Mouse (Mus musculus): ENCODE results near the gene Epha8. TPM values are rescaled to one million over a fixed set of nuclear protein-coding genes. Genes with fewer than 3 reads are reported as not detected.

Epha8 gene
- total RNA-seq, 2 experiments from 2014 or later = 3.9 to 6.5 TPM

GRCm38 (mm10) chr4:136916359-136917164 lies 40.1 kb downstream of the Epha8 start:
- DNase-seq (ENCODE audit: low spot score in 2 of 2) = no peak
- intact Hi-C loops (cut with DNase I) = no loop called here

DNA sequence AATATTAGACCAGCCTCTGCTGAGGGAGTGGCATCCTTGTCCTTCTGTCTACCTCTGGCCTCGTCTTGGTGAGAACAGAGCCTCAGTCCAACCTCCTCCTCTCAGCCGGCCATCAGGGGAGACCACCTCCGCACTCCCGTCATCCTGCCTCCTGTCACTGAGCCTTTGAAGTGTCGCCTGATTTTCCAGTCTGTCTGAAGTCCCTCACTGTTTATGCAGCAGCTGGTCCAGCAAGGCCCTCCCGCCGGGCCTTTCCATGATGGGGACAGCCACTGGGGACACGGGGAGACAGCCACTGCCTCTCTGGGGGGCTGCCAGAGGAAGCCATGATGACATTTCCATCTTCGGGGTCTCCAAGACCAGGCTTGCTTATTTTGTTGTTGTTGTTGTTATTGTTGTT lies 43.8 kb downstream of the Epha8 start:
- DNase-seq (ENCODE audit: low spot score in 2 of 2) = no peak

GRCm38 (mm10) chr4:136911804-136912203 lies 44.8 kb downstream of the Epha8 start:
- DNase-seq (ENCODE audit: low spot score in 2 of 2) = peak in 1 of 2 experiments; percentile 54

More for the DNA sequence above, 43.8 kb downstream of the Epha8 start:
- intact Hi-C loops (cut with DNase I) = no loop called here

GRCm38 (mm10) chr4:136911211-136911646 lies 45.4 kb downstream of the Epha8 start:
- intact Hi-C loops (cut with DNase I) = no loop called here
- DNase-seq (ENCODE audit: low spot score in 2 of 2) = no peak

More at GRCm38 (mm10) chr4:136911804-136912203, 44.8 kb downstream of the Epha8 start:
- intact Hi-C loops (cut with DNase I) = no loop called here

DNA sequence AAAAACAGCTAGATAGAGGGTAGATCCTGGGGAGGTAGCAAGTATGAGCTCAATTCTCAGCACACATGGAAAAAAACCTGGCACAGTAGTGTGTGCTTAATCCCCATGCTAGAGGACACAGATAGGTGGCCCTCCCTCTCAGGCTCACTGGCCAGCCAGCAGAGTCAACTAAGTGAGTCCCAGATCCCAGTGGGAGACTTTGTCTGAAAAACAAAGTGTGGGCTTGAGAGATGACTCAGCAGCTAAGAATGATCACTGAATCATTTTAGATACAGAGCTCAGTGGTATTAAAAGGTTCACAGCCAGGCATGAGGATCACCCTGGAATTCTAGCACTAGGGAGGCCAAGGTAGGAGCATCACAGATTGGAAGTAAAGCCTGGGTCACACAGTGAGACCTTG lies 48.8 kb downstream of the Epha8 start:
- intact Hi-C loops (cut with DNase I) = no loop called here
- peak in 1 of 2 experiments; percentile 38 for DNase-seq (ENCODE audit: low spot score in 2 of 2)

GRCm38 (mm10) chr4:136907033-136907432 lies 49.6 kb downstream of the Epha8 start:
- DNase-seq (ENCODE audit: low spot score in 2 of 2) = no peak
- intact Hi-C loops (cut with DNase I) = no loop called here

DNA sequence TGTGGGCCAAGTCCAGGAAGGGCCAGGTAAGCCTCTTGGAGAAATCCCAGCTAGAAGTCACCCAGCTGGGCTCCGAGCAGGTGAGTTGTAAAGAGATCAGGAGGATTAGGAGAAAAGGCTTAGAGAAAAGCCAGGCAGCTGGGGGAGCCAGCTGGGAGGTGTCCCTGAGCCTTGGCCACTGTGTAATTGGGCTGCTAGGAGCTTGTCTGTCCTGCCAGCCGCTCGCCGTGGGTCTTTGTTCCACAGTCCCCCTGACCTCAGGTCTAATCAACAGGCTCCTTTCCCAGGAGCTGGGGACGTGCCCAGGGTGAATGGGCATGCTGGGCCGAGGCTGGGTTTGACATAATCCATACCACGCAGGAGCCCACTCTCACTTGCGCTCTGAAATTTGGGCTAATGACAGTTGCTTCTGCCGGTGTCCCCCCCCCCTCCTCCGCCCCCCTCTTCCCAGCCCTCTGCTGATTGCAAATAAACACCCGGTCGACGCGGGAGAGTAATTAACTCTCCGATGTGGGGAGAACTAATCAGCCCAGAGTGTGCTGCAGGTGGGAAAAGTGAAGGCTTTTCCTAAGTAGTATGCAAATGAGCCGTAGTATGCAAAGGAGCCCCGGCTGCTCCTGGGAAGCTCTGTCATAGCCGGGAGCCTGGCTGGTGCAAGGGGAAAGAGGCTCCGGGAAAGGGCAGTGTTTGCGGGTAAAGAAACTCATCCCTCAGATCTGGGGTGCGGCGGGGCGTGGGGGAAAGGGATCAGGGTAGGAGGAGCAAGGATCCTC lies 51.7 kb downstream of the Epha8 start:
- intact Hi-C loops (cut with DNase I) = no loop called here
- DNase-seq (ENCODE audit: low spot score in 2 of 2) = peak in 1 of 2 experiments; percentile 11

DNA sequence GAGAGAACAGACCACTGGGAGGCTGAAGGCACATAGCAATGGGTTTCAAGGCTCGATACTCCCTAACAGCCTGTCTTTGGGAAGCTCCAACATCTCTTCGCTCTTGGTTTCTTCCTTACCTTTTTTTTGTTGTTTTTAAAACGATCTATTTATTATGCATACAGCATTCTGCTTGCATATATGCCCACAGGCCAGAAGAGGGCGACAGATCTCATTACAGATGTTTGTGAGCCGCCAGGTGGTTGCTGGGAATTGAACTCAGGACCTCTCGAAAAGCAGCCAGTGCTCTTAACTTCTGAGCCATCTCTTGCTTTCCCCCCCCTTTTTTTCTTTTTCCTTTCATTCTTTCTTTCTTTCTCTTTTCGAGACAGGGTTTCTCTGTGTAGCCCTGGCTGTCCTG lies 57.5 kb downstream of the Epha8 start:
- no peak for DNase-seq (ENCODE audit: low spot score in 2 of 2)
- intact Hi-C loops (cut with DNase I) = loop anchor here (10.0 kb wide), 2 partner anchors 406 to 676 kb away; partner anchors contain the start of gene Ldlrad2

DNA sequence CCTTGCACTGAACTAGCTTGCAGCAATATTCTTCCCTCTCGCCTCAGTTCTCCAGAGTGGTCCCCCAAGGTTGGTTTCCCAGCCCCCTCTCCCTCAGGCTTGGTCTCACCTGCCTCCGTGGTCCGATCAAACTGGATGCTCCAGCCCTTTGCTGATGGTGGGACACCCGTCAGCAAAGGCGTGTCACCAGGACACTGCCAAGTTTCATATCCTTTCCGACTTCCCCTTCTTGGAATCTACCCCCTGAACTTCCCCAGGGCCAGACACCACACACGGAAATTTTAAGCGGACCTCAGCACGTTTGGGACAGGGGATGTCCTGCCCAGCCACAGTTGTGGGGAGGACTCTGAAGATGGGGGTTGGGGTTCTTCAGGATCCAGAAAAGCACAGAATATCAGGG lies 58.0 kb downstream of the Epha8 start, which contains the start of gene C1qa:
Gene C1qa, minus strand, starts transcription at position 167 of the 400 bp plus-strand sequence.
- intact Hi-C loops (cut with DNase I) = loop anchor here (10.0 kb wide), 2 partner anchors 406 to 676 kb away; partner anchors contain the start of gene Ldlrad2

DNA sequence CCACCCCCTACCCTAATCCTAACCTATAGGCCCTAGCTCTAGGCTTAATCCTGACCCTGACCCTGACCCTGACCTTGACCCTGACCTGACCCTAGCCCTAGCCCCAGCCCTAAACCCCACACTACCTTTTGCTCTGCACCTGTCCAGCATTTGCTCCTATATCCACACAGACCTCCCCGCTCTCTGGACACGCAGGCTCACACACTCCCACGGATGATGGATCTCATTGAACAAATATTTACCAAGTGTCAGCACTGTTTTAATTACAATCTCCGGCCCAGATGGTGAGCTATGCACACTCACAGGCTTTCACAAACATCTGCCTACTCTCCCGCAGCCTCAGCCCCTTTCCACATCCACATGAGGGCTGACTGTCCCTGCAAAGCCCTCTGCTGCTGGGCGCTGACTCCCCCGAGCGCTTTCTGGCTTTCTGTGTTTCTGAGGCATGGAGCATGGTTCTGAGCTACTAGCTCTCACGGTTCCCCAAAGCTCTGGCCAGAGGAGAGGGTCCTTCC lies 58.5 kb downstream of the Epha8 start:
- intact Hi-C loops (cut with DNase I) = loop anchor here (10.0 kb wide), 2 partner anchors 407 to 677 kb away; partner anchors contain the start of gene Ldlrad2
- DNase-seq (ENCODE audit: low spot score in 2 of 2) = no peak

More for the DNA sequence above, 58.0 kb downstream of the Epha8 start, which contains the start of gene C1qa:
- peak in 1 of 2 experiments; percentile 33 for DNase-seq (ENCODE audit: low spot score in 2 of 2)

DNA sequence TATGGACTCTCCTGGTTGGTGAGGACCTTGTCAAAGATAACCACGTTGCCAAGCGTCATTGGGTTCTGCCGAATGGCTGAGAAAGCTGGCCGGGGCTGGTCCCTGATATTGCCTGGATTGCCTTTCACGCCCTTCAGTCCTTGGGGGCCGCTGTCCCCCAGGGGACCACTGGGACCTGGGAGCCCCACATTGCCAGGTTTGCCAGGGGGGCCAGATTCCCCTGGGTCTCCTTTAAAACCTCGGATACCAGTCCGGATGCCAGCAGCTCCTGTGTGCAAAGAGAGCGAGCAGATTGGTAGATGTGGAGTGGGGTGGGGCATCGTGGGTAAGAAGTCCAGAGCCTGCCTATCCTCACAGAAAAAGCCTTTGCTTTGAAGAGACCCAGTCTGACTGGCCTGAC lies 60.2 kb downstream of the Epha8 start:
- intact Hi-C loops (cut with DNase I) = loop anchor here (10.0 kb wide), 2 partner anchors 408 to 678 kb away; partner anchors contain the start of gene Ldlrad2
- DNase-seq (ENCODE audit: low spot score in 2 of 2) = no peak

GRCm38 (mm10) chr4:136895861-136896260 lies 60.8 kb downstream of the Epha8 start:
- intact Hi-C loops (cut with DNase I) = loop anchor here (10.0 kb wide), 2 partner anchors 409 to 679 kb away; partner anchors contain the start of gene Ldlrad2
- DNase-seq (ENCODE audit: low spot score in 2 of 2) = no peak

DNA sequence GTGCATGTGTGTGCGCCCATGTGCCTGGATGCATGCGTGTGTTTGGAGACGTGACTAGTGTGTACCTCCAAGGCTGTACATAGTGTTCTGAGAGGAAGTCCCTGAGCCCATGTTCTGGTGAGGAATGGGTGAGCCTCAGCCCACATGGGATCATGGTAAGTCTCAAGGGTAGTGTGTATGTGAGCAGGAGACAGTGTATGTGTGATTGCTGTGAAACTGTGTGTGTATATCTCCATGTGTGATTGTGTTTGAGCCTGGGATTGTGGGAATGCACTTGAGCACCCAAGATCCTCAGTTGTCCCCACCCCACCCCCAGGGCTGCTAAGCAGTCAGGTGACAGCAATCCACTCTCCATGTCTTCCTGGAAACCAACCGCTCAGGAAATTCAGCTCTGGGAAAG lies 61.8 kb downstream of the Epha8 start:
- intact Hi-C loops (cut with DNase I) = loop anchor here (1.0 to 10.0 kb wide), 4 partner anchors 86 to 680 kb away; partner anchors contain the start of gene Ldlrad2
- no peak for DNase-seq (ENCODE audit: low spot score in 2 of 2)

DNA sequence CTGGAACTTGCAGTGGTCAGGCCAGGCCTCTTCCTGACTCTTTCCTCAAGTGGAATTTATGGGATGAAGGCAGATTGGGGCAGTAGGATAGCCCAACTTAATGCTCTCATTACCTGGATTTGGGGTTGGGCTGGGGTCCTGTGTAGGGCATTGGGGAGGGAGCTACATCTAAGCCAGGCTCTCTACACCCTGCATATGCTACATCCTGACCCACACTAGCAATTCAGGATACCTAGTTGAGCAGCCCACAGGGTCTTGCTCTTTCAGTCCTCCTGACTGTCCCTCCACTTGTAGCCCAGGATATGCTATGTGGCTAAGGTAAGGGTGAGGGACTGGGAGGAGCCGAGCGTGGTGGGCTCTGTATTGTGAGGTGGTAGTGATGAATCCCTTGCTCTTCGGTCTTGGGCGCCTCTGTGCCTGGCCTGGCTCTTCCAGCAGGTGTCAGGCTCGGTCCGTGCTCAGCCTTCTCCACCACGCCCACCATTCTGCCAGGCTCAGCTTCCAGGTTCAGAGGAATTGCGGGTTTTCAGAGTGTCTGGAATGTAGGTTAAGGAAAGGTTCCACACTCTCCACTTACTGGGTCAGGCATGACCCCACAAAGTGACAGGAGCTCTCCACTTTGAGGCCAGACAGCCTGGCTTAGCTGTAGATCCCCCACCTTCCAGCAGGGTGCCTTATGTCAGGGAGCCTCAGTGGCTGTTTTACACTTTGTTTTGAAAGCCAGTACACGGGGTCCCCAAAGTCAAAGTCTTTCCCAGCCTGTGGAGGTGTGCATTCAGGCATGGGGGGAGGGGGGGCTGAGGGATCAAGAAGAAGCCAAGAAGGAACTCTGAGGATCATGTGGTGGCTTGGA lies 62.7 kb downstream of the Epha8 start:
- peak; percentile 66 to 70 for DNase-seq (ENCODE audit: low spot score in 2 of 2)
- intact Hi-C loops (cut with DNase I) = loop anchor here (1.0 to 10.0 kb wide), 4 partner anchors 87 to 681 kb away; partner anchors contain the start of gene Ldlrad2

- peak in 1 of 2 experiments; percentile 48 for DNase-seq (ENCODE audit: low spot score in 2 of 2)
- intact Hi-C loops (cut with DNase I) = loop anchor here (10.0 kb wide), 2 partner anchors 412 to 682 kb away; partner anchors contain the start of gene Ldlrad2
These were observed 63.8 kb downstream of the Epha8 start, which contains the start of gene C1qc for GRCm38 (mm10) chr4:136892811-136893210. Gene C1qc (minus strand): TSS chr4:136893065.

DNA sequence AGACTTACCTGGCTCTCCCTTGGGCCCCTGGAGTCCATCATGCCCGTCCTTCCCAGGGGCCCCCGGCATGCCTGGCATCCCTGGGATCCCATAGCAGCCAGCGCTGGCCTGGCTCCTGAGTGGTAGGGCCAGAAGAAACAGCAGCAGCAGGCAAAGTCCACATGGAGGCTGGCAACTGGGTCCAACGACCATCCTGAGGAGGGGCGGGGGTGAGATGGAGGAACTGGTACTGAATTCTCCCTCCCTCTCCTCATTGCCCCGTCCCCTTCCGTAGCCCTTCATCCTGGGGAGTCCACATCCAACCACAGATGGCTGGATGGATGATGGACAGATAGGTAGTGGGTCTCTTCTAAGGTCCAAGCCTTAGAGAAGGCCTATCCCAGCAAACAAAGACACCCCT lies 64.2 kb downstream of the Epha8 start:
- DNase-seq (ENCODE audit: low spot score in 2 of 2) = no peak
- intact Hi-C loops (cut with DNase I) = loop anchor here (10.0 kb wide), 2 partner anchors 412 to 682 kb away; partner anchors contain the start of gene Ldlrad2

DNA sequence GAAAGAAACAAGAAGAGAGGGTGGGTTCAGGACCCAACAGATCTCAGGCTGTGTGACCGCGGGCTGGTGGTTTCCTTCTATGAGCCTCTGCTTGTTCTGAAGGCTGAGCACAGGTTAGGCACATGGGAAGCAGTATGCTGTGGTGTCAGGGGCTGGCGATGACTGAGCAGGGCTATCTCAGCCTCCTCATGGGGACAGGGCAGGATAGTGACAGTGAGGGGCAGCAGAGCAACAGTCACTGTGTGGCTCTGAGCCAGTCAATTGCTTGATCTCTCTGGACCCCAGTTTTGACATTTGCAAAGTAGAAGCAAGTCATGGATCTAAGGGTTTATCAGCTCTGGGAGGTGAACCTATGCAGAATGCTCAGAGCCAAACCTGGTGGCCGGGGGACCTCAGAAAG lies 65.5 kb downstream of the Epha8 start:
- no peak for DNase-seq (ENCODE audit: low spot score in 2 of 2)
- intact Hi-C loops (cut with DNase I) = loop anchor here (10.0 kb wide), 2 partner anchors 414 to 684 kb away; partner anchors contain the start of gene Ldlrad2

DNA sequence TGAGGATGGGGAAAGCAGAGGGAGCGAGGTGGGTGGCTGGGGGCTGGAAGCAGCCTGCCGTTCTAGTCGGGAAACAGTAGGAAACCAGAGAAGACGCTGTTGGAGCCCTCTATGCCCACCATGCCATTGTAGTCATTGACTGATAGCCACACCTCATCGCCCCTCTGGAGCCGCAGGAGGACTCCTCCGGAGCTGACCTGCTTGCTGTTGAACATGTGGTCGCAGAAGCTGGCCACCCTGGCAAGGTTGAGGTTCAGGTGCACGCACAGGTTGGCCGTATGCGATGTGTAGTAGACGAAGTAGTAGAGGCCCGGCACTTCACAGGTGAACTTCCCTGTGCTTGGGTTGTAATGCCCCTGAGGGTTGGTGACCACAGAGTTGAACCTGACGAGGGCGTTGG lies 66.6 kb downstream of the Epha8 start:
- DNase-seq (ENCODE audit: low spot score in 2 of 2) = no peak
- intact Hi-C loops (cut with DNase I) = loop anchor here (10.0 kb wide), 2 partner anchors 415 to 685 kb away; partner anchors contain the start of gene Ldlrad2
